Mouse (Mus musculus) hindbrain, embryonic 14.5 days (tissue): ENCODE data around the gene Lsp1. TPM values are rescaled to one million over a fixed set of nuclear protein-coding genes. Genes with fewer than 3 reads are reported as not detected.

Experiments
- ATAC-seq: fragments of 200-750 bp; cut with Nextera tagmentation; 2 replicates; pipeline ENCODE4 v1.8.0; 2017; ENCODE audit warnings: moderate number of reproducible peaks, mild to moderate bottlenecking, moderate TSS enrichment, moderate library complexity; ENCODE audit not compliant: low FRiP score
- DNase-seq: peaks from one replicate; pipeline ENCODE4 v3.0.0-alpha.2; 2015; ENCODE audit warnings: low spot score
- H3K27ac ChIP-seq: fragments of 300-500 bp; sonication (generic); 2 replicates; pipeline ENCODE4 v1.5.1; 2014; ENCODE audit warnings: mild to moderate bottlenecking, moderate library complexity
- H3K27me3 ChIP-seq: fragments of 300-500 bp; sonication (generic); 2 replicates; pipeline ENCODE4 v1.6.1; 2014; ENCODE audit warnings: mild to moderate bottlenecking, low read length, mixed read lengths; ENCODE audit not compliant: control insufficient read depth, insufficient read depth
- H3K36me3 ChIP-seq: fragments of 300-500 bp; sonication (generic); replicated peaks from 2 replicates; pipeline ENCODE4 v1.6.1; 2014; ENCODE audit not compliant: control insufficient read depth, insufficient read depth
- H3K4me1 ChIP-seq: fragments of 300-500 bp; sonication (generic); replicated peaks from 2 replicates; pipeline ENCODE4 v1.6.1; 2014; ENCODE audit warnings: antibody characterized with exemption, low read length, mixed read lengths; ENCODE audit not compliant: control insufficient read depth, insufficient read depth
- H3K4me2 ChIP-seq: fragments of 300-500 bp; sonication (generic); replicated peaks from 2 replicates; pipeline ENCODE4 v1.6.1; 2014; ENCODE audit warnings: mild to moderate bottlenecking, moderate library complexity
- H3K4me3 ChIP-seq: fragments of 300-500 bp; sonication (generic); replicated peaks from 2 replicates; pipeline ENCODE4 v1.5.1; 2014; ENCODE audit warnings: mild to moderate bottlenecking, low read length
- H3K9ac ChIP-seq: fragments of 300-500 bp; sonication (generic); 2 replicates; pipeline ENCODE4 v1.6.1; 2014
- H3K9me3 ChIP-seq: fragments of 300-500 bp; sonication (generic); 2 replicates; pipeline ENCODE4 v1.6.1; 2016; ENCODE audit warnings: low read length; ENCODE audit not compliant: control insufficient read depth
- WGBS: fragments of 180-500 bp; shearing (Covaris S2); extraction: QIAGEN DNeasy Blood & Tissue Kit; methylation state at CpG from one replicate; pipeline ENCODE4 v1.1.7; 2014; 5-methylcytosine and 5-hydroxymethylcytosine counted together
- polyA plus RNA-seq: library from polyadenylated mRNA; unstranded; fragments of >200 nt; fragmentation: Nextera tagmentation; extraction: Ambion mirVana; gene quantifications from 2 replicates; pipeline ENCODE4 v1.2.1, GENCODE M21; 2014

Gene Lsp1
- polyA plus RNA-seq, 1 experiment from 2014 or later, result 8.2 TPM

DNA sequence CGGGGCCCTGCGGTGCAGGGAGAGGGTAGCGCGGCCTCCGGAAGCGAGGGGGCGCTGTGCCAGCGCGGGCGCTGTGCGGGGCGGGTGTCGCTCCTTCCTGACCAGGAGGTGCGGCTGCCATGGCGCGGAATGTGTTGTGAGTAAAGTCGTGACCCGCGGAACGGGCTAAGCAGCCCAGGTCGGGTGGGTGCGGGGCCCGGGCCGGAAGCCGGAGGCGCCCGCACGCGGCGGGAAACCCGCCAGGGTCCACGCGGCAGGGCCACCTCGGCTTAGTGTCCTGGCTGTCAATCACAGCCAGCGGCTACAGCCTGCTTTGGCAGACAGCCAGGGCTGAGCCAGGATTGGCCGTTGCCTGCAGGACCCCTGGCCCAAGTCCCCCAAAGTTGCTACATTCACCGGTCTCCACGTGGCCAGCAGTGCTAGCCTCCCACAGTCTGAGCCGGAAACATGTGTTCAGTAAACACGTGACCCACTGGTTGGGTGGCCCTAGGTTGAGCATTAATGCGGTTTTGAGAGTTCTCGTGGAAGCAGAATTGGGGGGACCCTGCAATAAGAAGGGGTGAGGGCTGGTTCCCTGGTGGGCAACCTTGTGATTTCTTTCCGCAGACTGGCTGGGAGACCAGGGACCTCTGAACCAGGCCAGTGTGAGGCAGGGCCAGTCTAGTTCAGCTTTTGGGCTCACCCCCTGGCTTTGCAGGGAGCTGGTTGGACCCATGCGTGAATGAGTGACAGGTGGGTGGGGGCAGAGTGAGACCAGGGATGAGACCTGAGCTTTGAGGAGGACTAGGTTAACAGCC is 72.6 kb downstream of the Lsp1 start:
- peak overlapping the region; percentile 67 for H3K4me3 ChIP-seq
- H3K4me2 ChIP-seq, result peak overlapping the region; percentile 72
- H3K9me3 ChIP-seq, result no peaks in the 10 kb centered on the region
- H3K9ac ChIP-seq, result peak overlapping the region; percentile 76
- H3K36me3 ChIP-seq, result peaks cover 10% of the 10 kb centered on the region; the same call in 1 of the 2 replicates
- H3K4me1 ChIP-seq, result peaks cover 18% of the 10 kb centered on the region
- 1% methylated on average over 35 of the region's 44 CpGs for WGBS
- ATAC-seq (peak; percentile 92), DNase-seq (peak; percentile 89)
- H3K27ac ChIP-seq, result peak overlapping the region; percentile 75
- no peaks in the 10 kb centered on the region for H3K27me3 ChIP-seq

DNA sequence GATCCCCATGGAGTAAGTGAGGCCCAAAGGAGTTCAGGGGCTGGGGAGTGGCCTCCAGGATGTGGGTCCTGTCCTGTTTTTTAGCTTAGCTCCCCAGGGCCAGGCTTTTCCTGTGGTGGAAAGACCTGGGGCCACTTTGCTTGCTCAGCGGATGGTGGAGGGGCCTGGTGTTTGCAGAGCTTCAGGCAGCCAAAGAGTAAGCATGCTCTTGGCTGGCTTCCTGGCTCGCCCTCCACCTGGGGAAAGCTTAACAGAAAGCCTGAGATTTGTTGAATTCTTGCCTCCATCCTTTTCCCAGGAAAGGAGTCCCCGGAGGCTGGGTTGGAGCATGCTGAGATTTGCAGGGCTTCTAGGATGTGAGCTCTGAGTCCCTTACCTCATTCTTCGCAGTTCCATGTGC is 74.5 kb downstream of the Lsp1 start:
- peaks cover 16% of the 10 kb centered on the region; the same call in 1 of the 2 replicates for H3K36me3 ChIP-seq
- no peak overlapping the region for H3K27ac ChIP-seq
- DNase-seq, result no peak
- H3K9ac ChIP-seq, result no peak overlapping the region
- H3K27me3 ChIP-seq, result no peaks in the 10 kb centered on the region
- no peaks in the 10 kb centered on the region for H3K9me3 ChIP-seq
- WGBS, result 87% methylated on average over 4 of the region's 4 CpGs
- ATAC-seq, result no peak
- no peak overlapping the region for H3K4me2 ChIP-seq
- H3K4me3 ChIP-seq, result no peak overlapping the region
- H3K4me1 ChIP-seq, result peaks cover 28% of the 10 kb centered on the region

DNA sequence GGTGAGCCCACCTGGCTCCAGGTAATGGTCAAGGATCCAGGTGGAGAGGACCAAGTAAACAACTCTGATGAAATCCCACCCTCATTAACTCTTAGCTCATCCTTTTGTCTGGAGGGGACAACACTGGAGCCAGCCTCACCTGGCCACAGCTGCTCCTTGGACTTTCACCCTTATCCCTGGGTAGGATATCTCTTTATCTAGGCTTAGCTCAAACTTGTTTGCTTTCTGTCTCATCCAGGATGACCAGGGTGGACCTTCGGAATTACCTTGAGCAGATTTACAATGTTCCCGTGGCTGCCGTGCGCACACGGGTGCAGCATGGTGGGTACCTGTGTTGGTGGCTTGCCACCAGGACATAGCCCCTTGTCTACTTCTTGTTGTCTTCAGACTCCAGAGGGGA is 75.2 kb downstream of the Lsp1 start:
- peaks cover 19% of the 10 kb centered on the region for H3K36me3 ChIP-seq
- ATAC-seq, result no peak
- WGBS, result over 99% methylated on average over 5 of the region's 5 CpGs
- H3K27me3 ChIP-seq, result no peaks in the 10 kb centered on the region
- no peak for DNase-seq
- H3K4me2 ChIP-seq, result no peak overlapping the region
- no peaks in the 10 kb centered on the region for H3K9me3 ChIP-seq
- H3K4me1 ChIP-seq, result peaks cover 28% of the 10 kb centered on the region
- H3K4me3 ChIP-seq, result no peak overlapping the region
- no peak overlapping the region for H3K27ac ChIP-seq
- no peak overlapping the region for H3K9ac ChIP-seq

DNA sequence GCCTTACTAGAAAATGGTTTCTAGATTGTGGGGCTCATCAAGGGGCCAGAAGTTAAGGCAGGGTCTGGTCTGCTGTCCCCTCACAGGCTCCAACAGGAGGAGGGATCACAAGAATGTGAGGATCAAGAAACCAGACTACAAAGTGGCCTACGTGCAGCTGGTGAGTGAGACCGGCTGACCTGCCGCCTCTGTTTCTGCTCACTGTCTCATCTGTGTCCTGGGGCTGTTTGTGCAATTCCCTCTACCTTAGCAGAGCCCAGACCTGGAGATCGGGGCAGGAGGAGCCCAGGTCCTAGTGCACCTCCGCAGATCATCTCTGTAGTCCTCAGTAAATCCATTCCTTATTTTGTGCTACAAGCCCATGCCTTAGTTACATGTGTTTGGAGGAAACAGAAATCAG is 76.6 kb downstream of the Lsp1 start:
- H3K27me3 ChIP-seq, result no peaks in the 10 kb centered on the region
- 75% methylated on average over 5 of the region's 5 CpGs for WGBS
- DNase-seq, result no peak
- no peak overlapping the region for H3K4me2 ChIP-seq
- peaks cover 28% of the 10 kb centered on the region for H3K4me1 ChIP-seq
- H3K9me3 ChIP-seq, result no peaks in the 10 kb centered on the region
- H3K36me3 ChIP-seq, result peaks cover 29% of the 10 kb centered on the region
- ATAC-seq, result no peak
- H3K9ac ChIP-seq, result no peak overlapping the region
- no peak overlapping the region for H3K4me3 ChIP-seq
- H3K27ac ChIP-seq, result no peak overlapping the region

DNA sequence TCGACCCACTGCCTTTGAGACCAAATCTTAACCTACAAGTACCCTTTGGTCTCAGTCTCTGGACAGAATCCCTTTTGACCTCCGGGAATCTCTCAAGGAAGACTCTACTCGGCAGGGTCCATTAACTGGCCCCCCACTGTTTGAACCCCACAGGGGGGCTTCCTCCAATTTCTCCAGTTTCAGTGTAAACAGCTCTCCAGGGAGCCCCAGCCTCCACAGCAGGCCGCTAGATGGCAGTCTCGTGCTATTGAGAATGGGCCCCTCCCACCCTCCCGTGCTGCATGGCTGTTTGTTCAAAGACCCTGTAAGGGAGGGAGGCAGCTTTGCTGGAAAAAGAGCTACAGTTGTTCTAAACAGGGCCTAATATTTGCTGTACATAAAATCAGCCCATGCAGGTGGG is 77.3 kb downstream of the Lsp1 start:
- peaks cover 29% of the 10 kb centered on the region for H3K36me3 ChIP-seq
- H3K27me3 ChIP-seq, result no peaks in the 10 kb centered on the region
- H3K4me2 ChIP-seq, result no peak overlapping the region
- no peak for ATAC-seq
- no peaks in the 10 kb centered on the region for H3K9me3 ChIP-seq
- peaks cover 28% of the 10 kb centered on the region for H3K4me1 ChIP-seq
- peak overlapping the region; percentile 45; the same call in 1 of the 2 replicates for H3K27ac ChIP-seq
- peak; percentile 84 for DNase-seq
- peak overlapping the region; percentile 26; the same call in 1 of the 2 replicates for H3K9ac ChIP-seq
- no peak overlapping the region for H3K4me3 ChIP-seq
- WGBS, result 10% methylated on average over 6 of the region's 6 CpGs

DNA sequence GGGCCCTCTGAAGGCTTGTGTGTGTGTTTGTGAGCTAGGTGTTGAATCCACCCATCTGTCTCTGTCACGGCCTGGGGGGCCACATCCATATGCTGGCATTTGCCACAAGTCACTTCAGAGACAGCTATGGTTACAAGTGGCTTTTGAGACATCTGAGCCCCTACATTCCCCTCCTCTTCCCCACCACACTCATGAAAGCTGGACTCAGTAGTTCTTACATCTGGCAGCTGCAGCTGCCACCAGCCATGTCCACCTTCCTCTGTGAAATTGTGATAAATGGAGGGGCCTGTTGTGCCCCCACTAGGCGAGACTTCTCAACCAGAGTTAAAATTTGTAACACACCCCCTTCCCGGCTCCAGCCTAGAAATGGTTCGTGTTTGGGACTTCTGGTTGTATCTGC is 77.7 kb downstream of the Lsp1 start:
- 39% methylated on average over 4 of the region's 4 CpGs for WGBS
- peak overlapping the region; percentile 26; the same call in 1 of the 2 replicates for H3K9ac ChIP-seq
- H3K36me3 ChIP-seq, result peaks cover 29% of the 10 kb centered on the region
- ATAC-seq (no peak), DNase-seq (no peak)
- H3K4me1 ChIP-seq, result peaks cover 31% of the 10 kb centered on the region
- peak overlapping the region; percentile 45 for H3K27ac ChIP-seq
- no peak overlapping the region for H3K4me3 ChIP-seq
- H3K4me2 ChIP-seq, result no peak overlapping the region
- no peaks in the 10 kb centered on the region for H3K27me3 ChIP-seq
- no peaks in the 10 kb centered on the region for H3K9me3 ChIP-seq

DNA sequence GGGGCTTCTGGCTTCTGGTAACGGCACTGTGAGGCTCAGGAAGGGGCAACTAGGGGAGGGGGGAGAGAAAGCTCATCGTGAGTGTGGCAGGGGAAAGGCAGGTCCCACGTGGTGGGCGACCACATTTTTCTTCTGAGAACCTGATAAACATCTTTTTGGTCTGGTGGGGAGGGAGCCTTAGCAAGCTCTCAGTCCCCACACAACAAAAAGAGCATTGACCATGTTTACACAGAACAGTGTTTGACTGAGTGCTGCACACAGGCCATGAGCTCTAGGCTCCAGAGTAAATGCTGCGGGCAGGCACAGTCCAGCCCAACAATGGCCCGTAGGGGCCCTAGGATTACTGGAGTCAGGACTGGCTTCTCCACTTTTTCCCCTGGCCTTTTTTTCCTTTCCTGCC is 78.2 kb downstream of the Lsp1 start:
- no peak for DNase-seq
- Histone ChIP-seq H3K27me3 (no peaks in the 10 kb centered on the region), H3K36me3 (peaks cover 29% of the 10 kb centered on the region), H3K4me2 (no peak overlapping the region), H3K4me1 (peaks cover 27% of the 10 kb centered on the region), H3K9me3 (no peaks in the 10 kb centered on the region), H3K4me3 (no peak overlapping the region), H3K9ac (0 out of 2 replicates have a peak overlapping the region, but pooled peaks have one; percentile 26), H3K27ac (peak overlapping the region; percentile 45; the same call in 1 of the 2 replicates)
- ATAC-seq, result no peak
- 32% methylated on average over 6 of the region's 6 CpGs for WGBS

DNA sequence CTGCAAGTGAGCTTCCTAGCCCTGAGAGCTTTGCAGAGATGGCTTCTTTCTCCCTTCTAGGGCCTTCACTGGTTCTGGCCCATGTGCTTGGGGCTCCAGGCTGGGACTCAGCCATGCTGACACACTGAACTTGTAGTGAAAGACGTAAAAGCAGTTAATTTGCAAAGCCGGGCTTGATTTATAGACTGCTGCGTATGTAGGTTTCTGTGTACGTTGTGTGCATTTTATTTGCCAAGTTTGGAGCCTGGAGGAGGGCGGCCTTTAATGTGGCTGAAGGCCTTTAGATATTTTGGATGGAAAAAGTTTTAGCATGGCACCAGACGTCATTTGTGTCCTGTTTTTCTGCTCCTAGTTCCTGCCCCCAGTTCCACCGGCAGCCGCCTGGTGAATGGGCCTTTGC is 79.2 kb downstream of the Lsp1 start:
- no peak overlapping the region for H3K4me3 ChIP-seq
- H3K27me3 ChIP-seq, result no peaks in the 10 kb centered on the region
- peaks cover 29% of the 10 kb centered on the region for H3K36me3 ChIP-seq
- no peak overlapping the region for H3K9ac ChIP-seq
- ATAC-seq (no peak), DNase-seq (no peak)
- H3K9me3 ChIP-seq, result no peaks in the 10 kb centered on the region
- no peak overlapping the region for H3K27ac ChIP-seq
- H3K4me1 ChIP-seq, result peaks cover 19% of the 10 kb centered on the region
- 64% methylated on average over 8 of the region's 8 CpGs for WGBS
- no peak overlapping the region for H3K4me2 ChIP-seq

DNA sequence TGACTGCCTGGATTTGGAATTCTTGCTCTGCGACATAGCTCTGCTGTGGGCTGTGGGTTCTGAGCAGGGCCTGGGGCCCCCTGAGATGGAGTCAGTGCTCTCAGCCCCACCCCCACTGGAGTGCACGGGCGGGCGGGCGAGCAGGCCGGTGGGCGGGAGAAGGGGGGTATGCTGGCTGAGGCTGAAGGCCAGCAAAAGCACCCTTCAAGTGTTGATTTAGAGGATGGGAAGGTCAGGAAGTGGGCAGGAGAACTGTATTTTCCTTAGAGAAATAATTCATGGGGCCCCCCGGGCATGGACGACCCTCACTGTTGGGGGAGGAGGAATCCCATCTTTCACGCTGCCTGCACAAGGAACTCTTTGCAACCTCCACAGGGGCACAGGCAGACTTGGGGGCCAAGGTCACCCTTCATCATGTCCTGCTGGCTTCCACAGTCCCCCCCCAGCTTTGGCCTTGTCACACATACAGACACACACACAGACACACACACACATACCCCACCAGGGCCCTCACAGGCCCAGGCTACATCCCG is 82.2 kb downstream of the Lsp1 start:
- H3K9ac ChIP-seq, result no peak overlapping the region
- WGBS, result 21% methylated on average over 11 of the region's 11 CpGs
- no peak for ATAC-seq

More for the DNA sequence above, 82.2 kb downstream of the Lsp1 start:
- no peak overlapping the region for H3K4me3 ChIP-seq
- peaks cover 28% of the 10 kb centered on the region for H3K36me3 ChIP-seq
- H3K27me3 ChIP-seq, result no peaks in the 10 kb centered on the region
- no peak for DNase-seq
- H3K27ac ChIP-seq, result no peak overlapping the region
- H3K4me1 ChIP-seq, result peaks cover 19% of the 10 kb centered on the region
- no peaks in the 10 kb centered on the region for H3K9me3 ChIP-seq
- no peak overlapping the region for H3K4me2 ChIP-seq
